Mouse (Mus musculus) small intestine, adult 2 months (tissue): ENCODE data around the gene Hist2h4.

ENCODE experiments used
- CTCF ChIP-seq: fragments of 200-500 bp; IDR thresholded peaks from 2 replicates; pipeline ENCODE4 v1.5.1; 2012; ENCODE audit warnings: low read depth, mild to moderate bottlenecking, control low read depth, inconsistent platforms, low read length, moderate library complexity, mixed read lengths; ENCODE audit not compliant: insufficient replicate concordance, insufficient read length; ENCODE audit errors: extremely low read depth
- POLR2A ChIP-seq: fragments of 200-500 bp; IDR thresholded peaks from 2 replicates; pipeline ENCODE4 v1.6.1; 2012; ENCODE audit warnings: low read depth, mild to moderate bottlenecking, control low read depth, inconsistent platforms, low read length, moderate library complexity

DNA sequence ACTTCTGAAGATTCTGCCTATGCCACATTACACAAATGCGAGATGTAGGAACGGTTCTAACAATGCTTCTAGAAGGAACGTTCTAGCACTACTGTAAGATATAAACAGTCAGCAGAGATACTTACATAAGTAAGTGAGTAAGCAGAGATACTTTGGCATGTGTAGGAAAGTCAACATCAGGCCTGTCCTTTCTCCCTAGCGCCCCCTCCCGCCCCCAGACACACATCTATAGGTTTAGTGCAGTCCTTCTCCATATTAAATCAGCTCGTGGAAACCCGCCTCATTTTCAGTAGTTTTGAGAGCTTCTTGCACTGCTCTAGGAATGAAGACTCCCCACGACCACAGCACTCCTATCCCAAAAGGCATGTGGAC, 14.3 kb upstream of the Hist2h4 start:
- TF ChIP-seq CTCF: no peak
- TF ChIP-seq POLR2A: no peak
